Mouse (Mus musculus) v-Abl transformed pro-B cells (cell line): ENCODE data around the gene Ptpn21.

Experiments used
- in situ Hi-C, 2 experiments: fragments of 400-800 bp; cut with MboI; formaldehyde crosslinking; loops; one replicate each; pipeline ENCODE4 v1.15.1; 2025; ENCODE audit not compliant: unreplicated experiment in 2 of 2

Ptpn21 gene

DNA sequence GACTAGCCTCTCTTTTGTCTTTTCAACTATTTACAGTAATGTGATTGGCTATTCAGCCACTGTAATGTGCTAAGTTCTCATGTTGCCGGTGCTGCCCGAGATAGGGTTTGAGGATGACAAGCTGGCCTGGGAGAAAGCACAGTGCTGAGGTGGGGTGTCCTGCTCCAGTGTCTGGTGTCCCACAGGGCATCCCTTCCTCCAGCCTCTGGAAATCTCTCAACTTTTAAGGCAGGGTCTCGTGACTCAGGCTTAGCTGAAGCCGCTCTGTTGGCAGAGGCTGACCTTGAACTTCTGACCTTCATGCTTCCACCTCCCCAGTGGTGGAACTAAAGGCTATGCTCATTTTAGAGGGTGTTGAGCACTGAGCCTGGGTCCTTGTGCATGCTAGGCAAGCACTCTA, 66.8 kb downstream of the Ptpn21 start:
- in situ Hi-C loops, result loop anchor here (5.0 to 25.0 kb wide), 5 partner anchors 212 to 1434 kb away; no protein-coding TSS in a partner anchor

DNA sequence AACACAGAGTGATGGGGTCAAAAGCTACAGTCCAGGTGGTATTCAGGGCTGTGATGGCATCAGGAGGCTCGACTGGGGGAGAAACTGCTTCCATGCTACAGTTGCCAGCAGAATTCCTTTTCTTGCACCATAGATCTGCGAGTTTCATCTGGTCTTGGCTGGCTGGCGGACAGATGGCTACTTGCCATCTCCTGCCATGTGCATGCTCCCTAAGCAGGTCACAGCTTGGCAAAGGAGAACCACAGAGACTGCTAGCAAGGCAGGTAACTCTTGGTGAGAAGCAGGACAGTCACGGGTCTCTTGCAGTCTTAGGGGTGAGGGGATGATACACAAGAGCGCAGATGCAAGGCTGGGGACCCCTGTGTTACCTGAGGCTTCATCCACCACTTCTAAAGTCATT, 67.3 kb downstream of the Ptpn21 start:
- in situ Hi-C loops, result loop anchor here (5.0 to 25.0 kb wide), 5 partner anchors 212 to 1435 kb away; no protein-coding TSS in a partner anchor

DNA sequence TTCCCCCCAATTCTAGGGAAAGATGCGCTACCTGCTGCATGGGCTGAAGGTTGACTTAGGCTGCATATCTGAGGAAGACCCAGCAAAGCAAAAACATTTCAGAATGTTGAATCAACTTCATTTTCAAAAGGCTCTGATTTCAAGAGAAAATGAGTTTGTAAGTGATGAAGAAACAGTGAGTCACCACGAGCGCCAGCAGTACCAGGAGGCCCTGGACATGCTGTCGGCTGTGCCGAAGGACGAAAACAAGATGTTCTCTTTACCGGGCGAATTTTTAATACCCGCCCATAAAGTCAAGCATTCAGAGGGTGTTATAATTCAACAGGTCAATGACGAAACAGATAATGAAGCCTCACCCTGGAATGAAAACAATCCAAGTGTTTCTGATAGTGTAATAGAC, 68.1 kb downstream of the Ptpn21 start:
- in situ Hi-C loops, result loop anchor here in 1 of 2 experiments (25.0 kb wide), 1 partner anchor 418 kb away; no protein-coding TSS in a partner anchor

DNA sequence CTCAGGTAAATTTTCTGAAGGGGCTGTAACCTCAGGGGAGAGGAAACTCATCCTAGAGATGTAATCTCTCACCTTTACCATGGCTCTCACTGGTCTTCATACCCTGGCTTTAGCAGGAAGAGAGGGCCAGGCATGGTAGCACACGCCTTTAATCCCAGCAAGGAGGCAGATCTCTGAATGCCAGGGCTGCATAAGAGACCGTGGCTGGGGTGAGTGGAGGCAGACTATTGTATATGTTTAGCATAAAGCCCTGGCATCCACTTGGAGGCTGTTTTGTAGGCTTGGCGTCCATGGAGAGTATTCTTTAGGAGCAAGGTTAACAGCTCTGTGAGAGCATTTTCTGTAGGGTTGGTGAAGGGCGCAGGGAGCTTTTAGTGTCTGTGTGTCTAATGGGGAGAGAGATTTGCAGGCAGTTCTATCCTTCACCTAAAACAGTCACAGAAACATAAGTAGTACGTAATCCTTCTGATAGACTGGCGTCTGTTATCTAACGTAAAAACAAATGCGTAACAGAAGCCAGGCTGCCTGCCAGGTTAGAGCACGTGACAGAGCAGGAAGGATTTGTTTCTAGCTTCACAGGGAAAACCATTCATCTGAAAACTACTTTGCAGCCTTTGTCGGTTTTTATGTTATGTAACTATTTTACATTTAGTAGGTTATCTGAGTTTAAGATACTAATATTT, 68.9 kb downstream of the Ptpn21 start:
- in situ Hi-C loops, result loop anchor here in 1 of 2 experiments (25.0 kb wide), 1 partner anchor 419 kb away; no protein-coding TSS in a partner anchor

DNA sequence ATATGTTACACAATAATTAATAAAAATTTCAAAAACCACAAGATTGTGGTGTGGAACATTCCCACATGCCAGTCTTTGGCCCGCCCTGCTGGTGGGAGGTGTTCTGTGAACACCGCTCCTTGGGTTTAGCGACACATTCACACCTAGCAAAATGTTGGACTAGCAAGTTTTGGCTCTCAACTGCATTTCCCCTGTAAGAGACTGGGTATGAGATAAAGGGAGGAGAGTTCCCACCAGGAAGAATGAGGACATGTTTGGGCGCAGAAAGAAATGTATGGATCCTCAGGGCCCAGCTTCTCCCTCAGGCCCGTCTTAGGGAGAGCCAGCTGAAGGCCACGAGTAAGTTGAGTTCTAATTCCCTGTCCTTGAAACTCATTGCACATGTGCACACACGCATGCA, 74.6 kb downstream of the Ptpn21 start:
- in situ Hi-C loops, result loop anchor here in 1 of 2 experiments (25.0 kb wide), 1 partner anchor 425 kb away; no protein-coding TSS in a partner anchor

DNA sequence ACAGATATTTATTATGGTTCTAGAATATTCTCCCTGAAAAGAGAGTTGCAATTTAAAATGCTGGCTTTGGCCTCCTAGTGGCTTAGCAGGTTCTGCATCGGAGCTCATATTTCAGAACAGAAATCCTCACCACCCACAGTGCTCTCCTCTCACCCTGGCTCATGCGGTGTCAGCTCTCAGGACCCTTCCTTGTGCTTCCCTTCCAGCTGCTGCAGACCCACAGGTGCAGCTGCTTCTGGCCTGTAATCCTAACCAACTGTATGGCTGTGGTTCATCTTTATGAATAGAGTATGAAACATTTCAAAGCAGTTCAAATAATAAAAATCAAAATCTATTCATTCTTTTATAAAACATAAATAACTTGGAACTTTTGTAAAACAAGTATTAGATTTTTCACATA, 80.3 kb downstream of the Ptpn21 start:
- in situ Hi-C loops, result loop anchor here in 1 of 2 experiments (25.0 kb wide), 1 partner anchor 430 kb away; no protein-coding TSS in a partner anchor

DNA sequence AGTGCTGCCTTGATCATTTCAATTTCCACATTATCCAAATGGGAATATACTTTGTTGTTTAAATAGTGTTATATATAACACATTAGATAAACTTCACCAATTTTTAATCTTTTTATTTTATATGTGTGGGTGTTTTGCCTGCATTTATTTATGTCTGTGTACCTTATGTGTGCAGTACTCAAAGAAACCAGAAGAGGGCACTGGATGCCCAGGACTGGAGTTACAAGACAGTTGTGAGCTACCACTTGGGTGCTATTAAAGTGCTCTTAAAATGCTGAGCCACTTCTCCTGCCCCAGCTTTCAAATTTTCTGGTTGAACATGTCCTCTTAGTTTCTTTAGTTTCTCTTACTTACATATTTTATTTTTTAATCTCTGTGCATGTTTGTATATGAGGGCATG, 92.4 kb downstream of the Ptpn21 start:
- in situ Hi-C loops, result no loop called here

DNA sequence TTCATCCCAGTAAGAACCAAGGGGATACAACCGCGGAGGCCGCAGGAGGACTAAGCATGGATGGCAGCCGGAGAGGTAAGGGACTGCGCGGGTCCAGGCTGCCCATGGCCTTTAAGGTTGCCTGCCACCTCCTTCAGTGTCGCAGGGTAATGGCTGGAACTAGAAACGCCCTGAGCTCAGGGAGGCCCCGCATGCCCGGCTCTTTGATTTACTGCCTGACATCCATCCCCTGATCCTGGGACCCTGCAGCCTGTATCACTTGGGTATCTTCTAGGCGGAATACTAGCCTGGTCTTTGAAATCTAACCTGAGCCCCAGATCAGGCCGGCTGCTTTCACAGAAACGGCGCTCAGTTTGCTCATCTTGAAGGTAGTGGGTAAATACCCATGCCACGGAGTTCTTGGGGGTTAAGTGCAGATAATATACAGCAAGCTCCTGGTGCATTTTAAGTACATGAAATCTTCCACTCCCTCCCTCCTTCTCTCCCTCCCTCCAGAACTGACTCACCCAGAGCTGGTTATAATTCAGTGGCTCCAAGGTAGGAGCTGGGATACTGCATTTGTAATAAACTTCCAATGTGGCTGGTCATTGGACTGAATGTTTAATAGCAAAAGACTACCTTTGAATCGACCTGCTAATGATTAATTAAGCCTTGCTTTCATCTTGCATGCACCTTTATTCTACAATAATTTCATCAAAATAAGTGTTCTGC, 108.8 kb downstream of the Ptpn21 start:
- in situ Hi-C loops, result no loop called here

DNA sequence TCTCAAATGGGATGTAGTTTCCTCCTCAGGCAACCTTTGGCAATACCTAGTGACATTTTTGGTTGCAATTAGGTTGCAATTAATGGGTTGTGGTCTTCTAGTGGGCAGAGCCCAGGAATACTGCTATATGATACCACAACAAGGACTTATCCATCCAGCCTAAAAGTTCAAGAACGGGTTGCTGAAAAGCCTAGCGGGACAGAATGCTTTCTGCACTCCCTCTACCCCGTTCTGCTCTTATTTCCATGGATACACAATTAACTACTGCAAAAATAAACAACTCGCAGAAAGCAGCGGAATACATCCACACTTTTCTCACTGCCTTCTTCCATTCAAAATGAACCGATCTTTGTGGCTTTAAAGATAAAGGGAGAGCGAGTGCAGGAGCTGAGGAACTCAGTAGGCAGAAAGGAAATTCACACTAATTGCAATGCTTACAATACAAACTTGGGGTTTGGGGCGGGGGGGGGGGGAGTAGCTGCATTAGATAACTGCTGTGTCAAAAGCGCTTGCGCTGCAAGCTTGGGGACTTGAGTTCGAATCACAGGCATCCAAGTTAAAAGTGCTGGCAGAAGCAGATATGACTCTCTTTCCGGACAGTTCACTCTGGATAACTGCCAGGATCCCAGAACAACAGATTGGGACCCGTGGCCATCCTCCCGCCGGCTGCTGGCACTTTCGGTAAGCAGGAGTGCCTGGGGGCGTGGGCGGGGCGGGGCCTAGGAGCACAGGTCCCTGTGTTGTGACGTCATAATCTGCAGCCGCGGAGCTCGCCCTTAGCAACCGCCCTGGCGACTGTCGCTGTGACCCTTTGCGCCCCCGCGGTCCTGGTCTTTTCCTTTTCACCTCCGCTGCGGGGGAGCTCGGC, 109.6 kb downstream of the Ptpn21 start, which contains the start of gene Spata7:
Gene Spata7 (plus strand): TSS at position 766 of the 868 bp plus-strand sequence.
- in situ Hi-C loops, result no loop called here
